Mouse (Mus musculus) midbrain, embryonic 12.5 days (tissue): Measurements from ENCODE around the gene Kcnd2. TPM values are rescaled to one million over a fixed set of nuclear protein-coding genes. Genes with fewer than 3 reads are reported as not detected.
"Not testable (repeated sequence)": the region's sequence is repeated elsewhere in the genome, so short reads cannot be mapped to it uniquely, and the experiment has no call there.

Experiments
- ATAC-seq: fragments of 200-750 bp; cut with Nextera tagmentation; 2 replicates; pipeline ENCODE4 v1.8.0; 2017; ENCODE audit warnings: low read depth, moderate TSS enrichment, moderate library complexity; ENCODE audit not compliant: low FRiP score
- H3K27ac ChIP-seq: fragments of 300-500 bp; sonication (generic); replicated peaks from 2 replicates; pipeline ENCODE4 v1.5.1; 2016; ENCODE audit warnings: mild to moderate bottlenecking
- H3K27me3 ChIP-seq: fragments of 300-500 bp; sonication (generic); 2 replicates; pipeline ENCODE4 v1.6.1; 2016; ENCODE audit warnings: mild to moderate bottlenecking
- H3K36me3 ChIP-seq: fragments of 300-500 bp; sonication (generic); 2 replicates; pipeline ENCODE4 v1.6.1; 2016
- H3K4me1 ChIP-seq: fragments of 300-500 bp; sonication (generic); 2 replicates; pipeline ENCODE4 v1.6.1; 2016
- H3K4me2 ChIP-seq: fragments of 300-500 bp; sonication (generic); replicated peaks from 2 replicates; pipeline ENCODE4 v1.6.1; 2016; ENCODE audit warnings: mild to moderate bottlenecking, moderate library complexity
- H3K4me3 ChIP-seq: fragments of 300-500 bp; sonication (generic); 2 replicates; pipeline ENCODE4 v1.5.1; 2016; ENCODE audit warnings: mild to moderate bottlenecking
- H3K9ac ChIP-seq: fragments of 300-500 bp; sonication (generic); replicated peaks from 2 replicates; pipeline ENCODE4 v1.6.1; 2016; ENCODE audit warnings: mild to moderate bottlenecking, moderate library complexity
- H3K9me3 ChIP-seq: fragments of 300-500 bp; sonication (generic); 2 replicates; pipeline ENCODE4 v1.6.1; 2016; ENCODE audit warnings: mild to moderate bottlenecking
- WGBS: fragments of 180-500 bp; shearing (Covaris S2); methylation state at CpG from one replicate; pipeline ENCODE4 v1.1.7; 2016; 5-methylcytosine and 5-hydroxymethylcytosine counted together
- polyA plus RNA-seq: library from polyadenylated mRNA; unstranded; fragments of >200 nt; fragmentation: Nextera tagmentation; extraction: Ambion mirVana; gene quantifications from 2 replicates; pipeline ENCODE4 v1.2.1, GENCODE M21; 2016

The Kcnd2 gene
- polyA plus RNA-seq, 1 experiment from 2014 or later, result 5.2 TPM

DNA sequence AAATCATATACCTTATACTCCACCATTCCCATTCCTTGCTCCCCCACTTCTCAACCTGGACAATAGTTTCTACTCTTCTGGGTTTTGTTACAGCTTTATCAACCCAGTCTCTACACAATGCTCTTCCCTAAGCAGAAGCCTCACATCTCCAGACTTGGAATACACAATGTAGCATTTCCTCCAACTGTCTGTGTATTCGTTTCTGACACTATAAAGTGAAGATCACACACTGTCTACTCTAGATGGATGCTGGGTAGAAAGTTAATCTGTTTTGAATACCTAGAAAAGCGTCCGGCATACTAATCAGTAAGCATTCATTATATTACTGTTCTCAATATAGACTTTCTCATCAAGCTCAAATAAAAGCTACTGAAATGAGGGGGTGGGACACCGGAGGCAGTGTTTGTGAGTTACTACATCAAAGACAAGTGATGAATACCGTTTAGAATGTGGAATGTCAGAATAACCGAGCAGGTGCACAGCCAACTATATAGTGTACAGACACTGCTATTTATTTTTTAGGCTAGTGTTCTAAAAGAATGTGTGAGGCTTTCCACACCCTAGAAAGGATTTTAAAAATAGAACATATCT is 62.1 kb downstream of the Kcnd2 start:
- no peaks in the 10 kb centered on the region for H3K27me3 ChIP-seq
- no peaks in the 10 kb centered on the region for H3K9me3 ChIP-seq
- no peak overlapping the region for H3K9ac ChIP-seq
- H3K27ac ChIP-seq, result no peak overlapping the region
- WGBS, result 26% methylated on average over 6 of the region's 6 CpGs
- peak; percentile 86 for ATAC-seq
- H3K4me2 ChIP-seq, result no peak overlapping the region; the same call in 1 of the 2 replicates
- H3K4me3 ChIP-seq, result no peak overlapping the region
- H3K36me3 ChIP-seq, result no peaks in the 10 kb centered on the region
- H3K4me1 ChIP-seq, result peaks cover 5% of the 10 kb centered on the region; the same call in 1 of the 2 replicates

DNA sequence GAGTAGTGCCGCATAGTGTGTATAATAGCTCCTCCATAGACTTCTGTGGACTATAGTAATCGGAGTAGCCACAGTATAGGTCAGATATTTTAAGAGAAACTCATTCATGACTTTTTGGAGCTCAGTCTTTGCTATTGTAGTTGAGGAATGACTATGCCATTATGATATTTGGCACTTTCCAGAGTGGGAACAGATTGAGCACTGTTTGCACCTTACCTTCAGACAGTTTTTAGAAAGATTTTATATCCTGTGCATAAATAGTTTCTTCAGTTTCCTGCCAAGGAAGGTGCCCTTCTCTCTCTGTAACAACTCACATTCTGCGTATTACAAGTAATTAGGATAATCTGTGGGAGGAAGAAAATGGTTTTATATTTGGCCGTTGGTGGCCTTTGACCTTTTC is 89.6 kb downstream of the Kcnd2 start:
- Histone ChIP-seq H3K27me3 (no peaks in the 10 kb centered on the region), H3K9ac (no peak overlapping the region), H3K9me3 (no peaks in the 10 kb centered on the region), H3K36me3 (no peaks in the 10 kb centered on the region), H3K4me3 (no peak overlapping the region), H3K4me1 (no peaks in the 10 kb centered on the region), H3K27ac (no peak overlapping the region), H3K4me2 (no peak overlapping the region)
- WGBS, result 94% methylated on average over 4 of the region's 4 CpGs
- ATAC-seq, result no peak

DNA sequence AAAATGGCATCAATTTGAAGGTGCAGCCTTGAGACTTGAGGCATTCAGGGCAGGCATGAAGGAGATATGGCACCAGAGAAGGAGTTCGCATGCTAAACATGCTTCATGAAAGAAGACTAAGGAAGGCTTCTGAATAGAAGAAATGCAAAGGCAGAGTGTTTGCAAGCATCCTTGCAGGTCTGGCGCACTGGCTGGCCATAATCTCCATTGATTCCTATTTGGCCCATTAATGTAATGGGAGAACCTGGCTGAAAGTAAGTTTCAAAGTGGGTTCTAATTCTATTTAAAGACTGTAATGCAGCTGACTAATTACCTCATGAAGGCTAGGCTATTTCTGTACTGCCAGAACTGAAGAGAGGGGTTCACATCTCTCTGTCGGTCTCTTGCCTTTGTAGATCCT is 94.9 kb downstream of the Kcnd2 start:
- ATAC-seq, result no peak
- H3K36me3 ChIP-seq, result no peaks in the 10 kb centered on the region
- no peaks in the 10 kb centered on the region for H3K9me3 ChIP-seq
- H3K4me3 ChIP-seq, result no peak overlapping the region
- WGBS, result 70% methylated on average over 3 of the region's 3 CpGs
- H3K27me3 ChIP-seq, result no peaks in the 10 kb centered on the region
- no peak overlapping the region for H3K9ac ChIP-seq
- no peak overlapping the region for H3K27ac ChIP-seq
- no peak overlapping the region for H3K4me2 ChIP-seq
- H3K4me1 ChIP-seq, result no peaks in the 10 kb centered on the region

DNA sequence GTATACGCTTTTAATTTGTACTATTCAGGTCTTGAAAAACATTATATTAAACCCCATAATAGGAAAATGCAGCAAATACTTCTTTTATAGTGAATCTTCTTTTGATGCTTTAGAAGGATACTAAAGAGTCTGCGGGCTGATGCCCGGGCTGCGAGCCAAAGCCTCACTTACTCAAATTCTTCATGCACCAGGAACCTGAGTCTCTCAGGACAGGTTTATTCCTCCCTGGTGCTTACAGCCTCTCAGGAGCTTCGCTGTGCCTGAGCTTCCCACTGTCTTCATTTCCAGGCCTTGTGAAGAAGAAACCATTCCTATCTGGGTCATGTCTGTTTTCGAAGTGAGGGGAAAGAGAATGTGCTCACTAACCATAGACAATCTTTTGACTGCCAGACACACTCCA is 106.1 kb downstream of the Kcnd2 start:
- 91% methylated on average over 6 of the region's 6 CpGs for WGBS
- H3K9me3 ChIP-seq, result no peaks in the 10 kb centered on the region
- no peak for ATAC-seq
- no peaks in the 10 kb centered on the region for H3K27me3 ChIP-seq
- H3K4me3 ChIP-seq, result no peak overlapping the region
- no peaks in the 10 kb centered on the region for H3K36me3 ChIP-seq
- H3K4me1 ChIP-seq, result peaks cover 8% of the 10 kb centered on the region
- no peak overlapping the region for H3K27ac ChIP-seq
- no peak overlapping the region for H3K9ac ChIP-seq
- H3K4me2 ChIP-seq, result no peak overlapping the region

DNA sequence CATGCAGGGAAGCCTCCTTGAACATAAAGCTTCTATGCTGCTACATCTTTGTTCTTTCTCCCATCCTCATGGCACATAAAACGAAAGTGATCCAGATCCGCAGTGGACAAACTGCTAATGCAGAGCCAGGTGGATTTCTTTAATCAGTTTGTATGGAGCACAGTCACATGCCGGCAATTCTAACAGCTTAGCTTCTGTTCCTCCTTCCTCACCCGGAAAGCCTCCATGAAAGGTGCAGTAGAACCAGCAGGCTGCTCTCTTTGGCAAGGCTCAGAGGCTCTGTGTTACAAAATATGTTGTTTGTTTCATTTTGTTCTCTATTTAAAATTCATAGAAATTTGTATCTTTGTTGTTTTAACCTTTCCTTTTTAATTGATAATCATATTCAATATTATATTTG is 106.9 kb downstream of the Kcnd2 start:
- Histone ChIP-seq H3K27me3 (no peaks in the 10 kb centered on the region), H3K4me1 (peaks cover 15% of the 10 kb centered on the region), H3K4me3 (no peak overlapping the region), H3K9me3 (no peaks in the 10 kb centered on the region), H3K27ac (no peak overlapping the region), H3K4me2 (no peak overlapping the region), H3K36me3 (no peaks in the 10 kb centered on the region), H3K9ac (no peak overlapping the region)
- no peak for ATAC-seq
- WGBS, result 91% methylated on average over 4 of the region's 4 CpGs

DNA sequence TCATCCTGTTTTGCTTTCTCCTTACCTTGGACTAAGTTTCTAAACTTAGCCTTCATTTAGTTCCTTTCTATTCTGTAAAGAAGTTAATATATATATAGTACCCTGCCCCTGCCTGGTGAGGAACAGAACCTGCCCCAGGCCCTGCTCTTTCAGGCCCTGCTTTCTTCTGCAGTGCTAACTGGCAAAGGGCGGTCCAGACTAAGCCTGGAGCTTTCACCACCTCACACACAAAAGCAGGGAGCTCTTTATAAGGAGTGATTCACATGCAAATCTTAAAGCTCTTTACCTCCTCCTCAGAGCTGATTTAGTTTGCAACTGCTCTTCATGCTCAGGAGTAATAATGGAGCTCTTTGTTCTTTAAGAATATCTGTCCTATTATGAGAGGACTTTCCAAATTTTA is 109.9 kb downstream of the Kcnd2 start:
- 0% methylated on average over 1 of the region's 1 CpGs for WGBS
- Histone ChIP-seq H3K27ac (peak overlapping the region; percentile 67), H3K4me3 (no peak overlapping the region)

DNA sequence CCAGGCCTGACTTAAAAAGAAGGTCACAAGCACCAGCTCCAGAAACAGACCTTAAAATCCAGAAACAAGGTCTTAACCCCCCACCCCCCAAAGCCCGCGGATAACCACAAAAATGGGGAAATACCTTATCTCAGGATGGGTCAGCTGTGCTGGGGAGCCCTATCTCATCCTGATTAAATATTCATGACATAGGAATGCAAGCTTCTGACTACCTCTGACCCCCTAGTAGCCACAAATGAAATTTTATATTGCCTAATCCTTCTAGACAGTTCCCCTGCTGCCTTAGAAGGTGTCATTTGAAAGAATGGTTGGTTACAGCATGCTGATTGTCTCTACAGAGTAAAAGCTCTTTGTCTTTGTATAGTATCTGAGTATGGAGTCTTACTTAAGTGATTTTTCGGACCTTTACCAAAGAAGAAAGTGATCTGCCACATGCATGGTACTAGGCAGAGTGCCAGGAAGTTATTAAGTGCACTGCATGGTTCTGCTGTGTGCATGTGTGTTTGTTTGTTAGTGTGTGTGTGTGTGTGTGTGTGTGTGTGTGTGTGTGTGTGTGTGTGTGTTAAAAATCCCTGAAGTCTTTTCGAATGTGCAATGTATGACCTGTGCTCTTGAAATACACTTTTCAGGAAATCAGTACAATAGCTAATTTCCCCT is 111.9 kb downstream of the Kcnd2 start:
- no peaks in the 10 kb centered on the region for H3K36me3 ChIP-seq
- H3K4me1 ChIP-seq, result peaks cover 18% of the 10 kb centered on the region
- H3K9ac ChIP-seq, result no peak overlapping the region
- no peak overlapping the region for H3K27ac ChIP-seq
- 57% methylated on average over 4 of the region's 4 CpGs for WGBS
- no peaks in the 10 kb centered on the region for H3K27me3 ChIP-seq
- no peak overlapping the region for H3K4me3 ChIP-seq
- 0 out of 2 replicates have a peak, but pooled peaks have one; percentile 31 for ATAC-seq
- no peak overlapping the region for H3K4me2 ChIP-seq
- no peaks in the 10 kb centered on the region for H3K9me3 ChIP-seq

More for the DNA sequence above, 109.9 kb downstream of the Kcnd2 start:
- Histone ChIP-seq H3K36me3 (no peaks in the 10 kb centered on the region), H3K4me1 (peaks cover 18% of the 10 kb centered on the region), H3K27me3 (no peaks in the 10 kb centered on the region), H3K9ac (no peak overlapping the region), H3K9me3 (no peaks in the 10 kb centered on the region), H3K4me2 (no peak overlapping the region)
- peak; percentile 93 for ATAC-seq

DNA sequence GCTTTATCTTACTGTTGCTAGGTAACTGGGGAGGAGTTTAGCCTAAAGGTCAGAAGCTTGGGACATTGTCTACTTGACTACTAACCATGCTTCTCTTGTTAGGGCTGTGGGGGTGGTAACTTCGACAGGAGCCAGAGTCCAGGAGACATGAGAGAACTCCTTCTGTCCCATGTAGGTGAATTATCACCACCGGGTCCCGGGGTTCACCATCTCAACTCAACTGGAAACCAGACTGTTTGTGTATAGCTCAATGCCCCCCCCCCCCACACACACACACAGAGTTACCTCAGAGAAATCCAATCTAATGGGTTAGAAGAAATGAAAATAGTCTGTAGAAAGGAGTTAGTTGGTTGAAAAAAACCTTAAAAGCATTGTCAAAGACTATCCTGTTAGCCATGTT is 170.0 kb downstream of the Kcnd2 start:
- 77% methylated on average over 3 of the region's 3 CpGs for WGBS
- not testable (repeated sequence) for H3K4me3 ChIP-seq, H3K9ac ChIP-seq, H3K27me3 ChIP-seq, H3K4me2 ChIP-seq, H3K9me3 ChIP-seq, ATAC-seq, H3K27ac ChIP-seq, H3K4me1 ChIP-seq, H3K36me3 ChIP-seq

DNA sequence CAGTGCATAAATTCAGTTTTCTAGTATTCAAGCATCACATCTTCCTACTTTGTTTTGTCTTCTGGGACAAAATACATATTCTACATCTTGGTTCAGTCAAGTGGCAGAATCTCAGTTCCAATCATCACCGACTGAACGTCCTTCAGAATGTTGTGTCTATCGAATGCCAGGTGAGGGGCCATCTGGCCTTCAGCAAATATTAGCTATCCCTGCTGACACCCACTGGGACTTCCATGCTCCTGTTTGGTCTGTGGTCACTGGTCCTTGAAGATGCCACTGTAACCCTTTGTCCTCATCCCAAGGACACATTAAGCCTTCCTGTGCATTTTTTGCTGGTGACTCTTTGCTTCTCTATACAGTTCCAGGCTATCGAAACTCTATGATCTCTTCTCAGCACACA is 176.5 kb downstream of the Kcnd2 start:
- Histone ChIP-seq H3K9ac (no peak overlapping the region), H3K4me2 (no peak overlapping the region), H3K4me1 (no peaks in the 10 kb centered on the region), H3K9me3 (no peaks in the 10 kb centered on the region), H3K36me3 (no peaks in the 10 kb centered on the region), H3K27ac (no peak overlapping the region), H3K4me3 (no peak overlapping the region), H3K27me3 (no peaks in the 10 kb centered on the region)
- ATAC-seq, result no peak
- WGBS, result 96% methylated on average over 4 of the region's 4 CpGs

DNA sequence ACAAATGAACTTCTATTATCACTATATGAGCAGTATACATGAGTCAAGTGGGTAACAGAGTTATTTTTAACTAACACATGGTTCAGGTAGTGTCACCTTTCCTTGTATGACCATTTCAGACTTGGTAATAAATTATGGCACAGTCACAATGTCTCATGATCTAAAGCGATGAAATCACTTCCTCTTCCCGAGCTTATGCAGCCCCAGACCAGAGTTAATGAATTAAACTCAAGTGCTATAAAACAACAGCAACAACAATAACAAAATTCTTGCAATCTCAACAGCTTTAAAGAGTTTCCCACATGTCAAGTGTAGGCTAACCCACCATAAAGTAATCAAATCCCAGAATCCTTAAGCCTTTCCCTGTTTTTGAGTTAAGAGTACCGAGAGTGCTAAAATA is 198.4 kb downstream of the Kcnd2 start:
- ATAC-seq, result no peak
- H3K9ac ChIP-seq, result no peak overlapping the region
- H3K4me3 ChIP-seq, result no peak overlapping the region
- WGBS, result 88% methylated on average over 3 of the region's 3 CpGs
- no peaks in the 10 kb centered on the region for H3K9me3 ChIP-seq
- H3K4me1 ChIP-seq, result no peaks in the 10 kb centered on the region
- no peaks in the 10 kb centered on the region for H3K27me3 ChIP-seq
- no peaks in the 10 kb centered on the region for H3K36me3 ChIP-seq
- H3K4me2 ChIP-seq, result no peak overlapping the region
- no peak overlapping the region for H3K27ac ChIP-seq

DNA sequence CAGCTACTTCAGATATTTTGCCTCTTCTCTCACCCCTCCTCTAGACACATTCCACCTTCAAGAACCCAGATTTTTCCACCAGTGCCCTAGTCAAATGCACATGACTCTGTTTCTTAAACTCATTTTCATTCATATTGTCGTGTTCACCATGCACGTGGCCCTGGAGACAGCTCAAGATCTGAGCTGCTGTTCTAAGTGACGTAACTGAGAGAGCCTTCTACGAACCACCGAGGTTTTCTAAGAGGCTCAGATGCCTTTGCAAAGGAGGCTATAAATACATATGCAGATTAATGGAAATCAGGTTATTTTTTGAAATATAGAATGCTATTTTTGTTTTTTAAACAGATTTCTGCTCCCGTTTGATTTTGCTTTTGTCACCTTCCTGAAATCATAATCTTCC is 202.9 kb downstream of the Kcnd2 start:
- 75% methylated on average over 6 of the region's 6 CpGs for WGBS
- H3K4me2 ChIP-seq, result no peak overlapping the region
- H3K27me3 ChIP-seq, result no peaks in the 10 kb centered on the region
- no peaks in the 10 kb centered on the region for H3K36me3 ChIP-seq
- H3K27ac ChIP-seq, result no peak overlapping the region
- no peak for ATAC-seq
- no peaks in the 10 kb centered on the region for H3K9me3 ChIP-seq
- no peaks in the 10 kb centered on the region for H3K4me1 ChIP-seq
- no peak overlapping the region for H3K9ac ChIP-seq
- no peak overlapping the region for H3K4me3 ChIP-seq

DNA sequence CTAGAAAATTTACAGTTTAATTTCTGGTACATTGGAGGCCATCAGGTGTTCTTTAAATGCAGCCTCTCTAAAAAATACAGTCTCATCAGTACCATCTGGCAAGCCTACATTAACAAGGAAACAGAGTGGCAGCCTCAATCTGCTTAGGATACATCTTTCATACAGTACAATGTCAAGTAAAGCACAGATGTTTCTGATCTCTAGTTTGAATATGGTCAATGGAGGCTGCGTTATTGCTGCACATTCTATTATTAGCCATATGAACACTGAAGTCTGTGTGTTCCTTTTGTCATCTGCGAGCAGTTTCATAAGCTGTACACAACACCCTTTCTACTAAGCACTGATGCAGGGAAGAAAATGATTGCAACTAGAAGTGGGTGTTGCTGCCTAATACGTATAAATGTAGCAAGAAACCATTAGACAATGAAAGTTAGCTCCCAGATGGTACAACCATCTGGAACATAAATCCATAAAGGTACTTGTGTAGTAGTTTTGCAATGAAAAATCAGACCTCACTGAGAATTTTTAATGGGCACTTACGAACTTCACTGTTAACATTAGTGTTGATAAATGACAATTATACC is 209.0 kb downstream of the Kcnd2 start:
- Histone ChIP-seq H3K36me3 (no peaks in the 10 kb centered on the region), H3K27ac (no peak overlapping the region), H3K27me3 (no peaks in the 10 kb centered on the region), H3K9me3 (no peaks in the 10 kb centered on the region), H3K4me2 (no peak overlapping the region), H3K4me1 (0 out of 2 replicates have a peak, but pooled peaks cover 3% of the 10 kb centered on the region), H3K4me3 (no peak overlapping the region), H3K9ac (no peak overlapping the region)
- 75% methylated on average over 4 of the region's 4 CpGs for WGBS
- peak; percentile 67 for ATAC-seq
